Mouse (Mus musculus) cerebellum, adult 18-20 months (tissue): ENCODE data around the gene Snx10.
A peak's percentile ranks its signal among the peaks of the same experiment; 100 is the strongest.

ENCODE experiments used
- DNase-seq, 2 experiments: peaks; one replicate each; pipeline ENCODE4 v3.0.0; 2021

The Snx10 gene

GRCm38 (mm10) chr6:51591844-51592243 is 68.1 kb downstream of the Snx10 start:
- no peak for DNase-seq

- DNase-seq: peak; percentile 95 to 98
Observed at GRCm38 (mm10) chr6:51592356-51593115, 68.8 kb downstream of the Snx10 start.

DNA sequence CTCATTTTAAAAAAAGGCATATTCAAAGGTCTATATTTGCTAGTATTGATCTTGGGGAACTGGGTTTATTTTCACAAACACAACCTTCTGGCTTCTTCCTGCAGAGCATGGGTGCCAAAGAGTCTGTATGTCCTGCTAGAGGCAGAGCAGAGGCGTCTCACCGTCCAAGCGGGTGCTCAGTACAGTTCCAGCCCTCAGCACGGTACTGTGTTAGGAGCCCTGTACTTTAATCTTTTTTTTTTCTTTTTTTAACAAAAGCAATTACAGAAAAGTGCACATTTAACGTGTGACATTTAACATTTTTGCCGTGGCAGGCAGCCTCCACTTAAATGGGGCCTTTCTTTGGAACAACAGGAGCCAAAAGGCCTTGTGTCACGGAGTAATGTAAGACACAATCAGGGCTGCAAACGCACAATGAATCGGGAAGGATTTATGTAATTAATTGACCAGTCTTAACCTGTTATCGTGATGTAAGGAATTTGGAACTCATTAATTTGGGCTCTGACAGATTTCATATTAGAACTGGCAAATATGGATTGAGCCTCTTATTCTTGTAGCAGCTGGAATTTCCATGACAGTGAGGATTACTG is 69.8 kb downstream of the Snx10 start:
- DNase-seq: peak in 1 of 2 experiments; percentile 39

DNA sequence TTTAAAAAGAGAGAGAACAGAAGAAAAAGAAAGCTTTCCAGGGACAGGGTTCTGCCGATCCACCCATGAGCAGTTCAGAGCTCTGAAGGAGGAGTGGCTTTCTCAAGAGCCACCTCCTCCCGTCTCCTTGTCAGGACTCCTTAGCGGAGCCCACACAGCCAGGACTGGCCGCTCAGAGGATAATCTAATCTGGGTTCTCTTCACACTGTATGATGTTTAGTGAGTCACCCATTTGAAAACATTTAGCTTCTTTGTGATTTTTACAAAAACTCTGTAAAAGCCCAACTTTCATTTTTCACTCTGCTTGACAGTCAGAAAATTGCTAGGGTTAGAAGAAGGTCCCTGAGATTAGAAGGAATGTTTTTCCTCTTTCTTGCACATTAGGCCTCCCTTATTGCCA is 70.8 kb downstream of the Snx10 start:
- DNase-seq: no peak

GRCm38 (mm10) chr6:51598058-51598457 is 74.4 kb downstream of the Snx10 start:
- DNase-seq: no peak

DNA sequence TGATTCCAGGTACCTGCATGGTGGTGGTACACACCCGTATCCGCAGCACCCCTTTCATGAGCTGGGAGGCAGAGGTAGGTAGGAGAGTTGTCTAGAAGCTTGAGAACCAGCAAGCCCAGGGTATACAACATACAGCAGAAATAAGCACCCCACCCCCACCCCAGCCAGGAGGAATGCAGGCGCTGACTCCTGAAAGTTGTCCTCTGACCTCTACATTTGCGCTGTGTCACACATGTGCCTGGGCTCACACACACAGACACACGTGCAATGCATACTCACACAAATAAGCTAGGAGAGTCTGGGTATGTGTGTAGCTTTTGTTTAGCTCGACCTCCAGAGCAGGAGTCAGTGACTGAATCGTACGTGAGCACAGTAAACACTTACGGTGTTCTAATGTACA is 76.7 kb downstream of the Snx10 start:
- DNase-seq: no peak

DNA sequence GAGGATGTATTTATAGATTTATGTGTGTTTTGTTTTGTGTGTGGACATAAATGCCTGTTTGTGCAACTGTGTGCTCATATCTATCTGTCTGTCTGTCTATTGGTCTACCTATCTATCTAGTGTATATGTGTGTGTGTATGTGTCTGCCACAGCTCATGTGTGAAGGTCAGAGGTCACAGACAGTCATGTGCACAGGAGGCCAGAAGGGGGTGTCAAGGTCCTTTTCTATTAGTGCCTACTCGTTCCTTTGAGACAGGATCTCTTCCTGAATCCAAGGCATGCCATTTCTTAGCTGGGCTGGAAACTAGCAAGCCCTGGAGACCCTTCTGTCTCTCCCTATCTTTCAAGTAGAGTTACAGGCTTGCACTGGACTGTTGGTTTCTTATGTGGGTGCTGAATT is 78.6 kb downstream of the Snx10 start:
- no peak for DNase-seq

GRCm38 (mm10) chr6:51603691-51604090 is 80.0 kb downstream of the Snx10 start:
- no peak for DNase-seq

GRCm38 (mm10) chr6:51606245-51606644 is 82.5 kb downstream of the Snx10 start:
- no peak for DNase-seq

DNA sequence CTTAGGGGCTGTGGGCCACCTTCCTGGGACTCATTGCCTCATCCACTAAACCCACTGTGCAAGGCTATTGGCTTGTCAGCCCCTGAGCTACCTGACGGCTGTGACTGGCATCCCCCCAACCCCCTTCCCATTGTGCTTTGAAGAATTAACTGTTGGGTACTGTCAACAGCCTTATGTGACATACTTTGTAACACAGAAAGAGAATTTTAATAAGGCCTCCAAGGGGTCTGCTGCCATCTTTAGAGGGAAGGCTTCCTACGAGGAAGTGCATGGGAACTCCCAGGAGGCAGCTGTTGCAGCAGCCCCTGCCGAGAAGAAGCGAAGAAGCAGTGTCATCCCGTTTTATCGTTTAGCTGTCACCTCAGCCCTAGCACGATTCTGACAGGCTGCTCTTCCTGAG is 83.1 kb downstream of the Snx10 start:
- DNase-seq: no peak

- DNase-seq: no peak
Observed at GRCm38 (mm10) chr6:51611621-51612020, 87.9 kb downstream of the Snx10 start.

DNA sequence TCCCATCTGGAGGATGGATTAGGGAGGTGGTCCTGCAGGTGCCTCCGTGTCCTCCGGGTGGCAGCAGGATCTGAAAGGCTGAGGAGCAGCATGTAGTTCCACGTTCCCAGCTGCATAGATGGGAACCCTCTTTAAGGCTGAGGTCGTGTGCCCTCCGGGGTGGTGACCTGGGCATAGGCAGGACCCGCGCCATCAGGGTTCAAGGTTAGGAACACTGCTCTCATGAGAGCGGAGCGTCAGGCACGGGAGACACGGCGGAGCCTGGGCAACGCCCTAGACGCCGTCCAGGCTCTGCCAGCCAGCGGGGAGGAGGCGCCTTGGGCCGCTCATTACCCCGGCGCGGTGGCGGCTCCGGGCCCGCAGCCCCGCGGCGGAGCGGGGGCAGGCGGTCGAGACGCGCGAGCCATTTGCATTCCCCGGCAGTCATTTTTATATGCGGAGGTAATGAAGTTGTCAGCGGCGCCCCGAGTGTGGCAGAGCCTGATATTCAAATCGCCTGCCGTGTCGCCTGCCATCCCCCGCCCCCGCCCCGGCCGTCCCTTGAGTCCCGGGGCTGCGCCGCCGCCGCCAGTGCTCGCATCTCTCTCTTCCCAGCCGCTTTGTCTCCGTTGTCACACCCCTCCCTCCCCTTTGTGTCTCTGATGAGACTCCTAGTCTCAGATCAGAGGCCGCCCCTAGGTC is 88.8 kb downstream of the Snx10 start:
- peak; percentile 76 for DNase-seq

DNA sequence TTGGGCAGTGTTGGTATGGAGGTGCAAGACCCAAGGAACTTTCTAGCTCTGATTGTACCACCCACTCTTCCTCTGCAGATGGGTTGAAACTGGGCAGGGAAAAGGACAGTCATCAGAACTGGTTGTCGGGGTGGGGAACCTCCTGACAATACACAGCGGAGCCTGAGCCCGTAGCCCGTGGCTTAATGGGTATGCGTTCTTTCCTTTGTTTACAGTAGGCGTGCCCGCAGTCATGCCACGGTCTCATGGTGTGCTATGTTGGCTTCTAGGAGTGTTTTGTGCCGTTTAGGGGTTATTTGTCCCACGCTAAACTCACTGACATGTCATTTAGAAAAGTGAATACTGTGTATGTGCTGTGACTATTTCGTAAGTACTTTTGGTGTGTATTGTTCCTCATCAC is 90.0 kb downstream of the Snx10 start:
- DNase-seq: no peak

- DNase-seq: no peak
Observed at GRCm38 (mm10) chr6:51626843-51627242, 103.1 kb downstream of the Snx10 start.

DNA sequence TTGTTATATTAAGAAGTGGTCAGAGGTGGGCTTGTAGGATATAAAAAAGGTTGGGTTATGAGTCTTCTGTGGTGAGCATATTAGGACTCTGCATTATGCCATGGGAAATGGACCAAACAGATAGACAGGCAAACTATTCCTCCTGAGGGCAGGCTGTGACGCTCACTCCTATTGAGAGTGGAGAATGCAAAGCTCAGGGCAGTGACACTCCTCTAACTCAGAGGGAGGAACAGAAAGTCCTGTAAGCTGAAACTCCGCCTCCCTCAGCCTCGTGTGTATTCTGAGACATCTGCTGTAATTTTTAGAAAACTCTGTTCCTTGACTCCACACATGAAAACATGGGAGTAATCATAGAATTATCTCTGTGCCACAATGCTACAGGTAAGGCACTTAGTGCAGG is 106.0 kb downstream of the Snx10 start:
- no peak for DNase-seq

DNA sequence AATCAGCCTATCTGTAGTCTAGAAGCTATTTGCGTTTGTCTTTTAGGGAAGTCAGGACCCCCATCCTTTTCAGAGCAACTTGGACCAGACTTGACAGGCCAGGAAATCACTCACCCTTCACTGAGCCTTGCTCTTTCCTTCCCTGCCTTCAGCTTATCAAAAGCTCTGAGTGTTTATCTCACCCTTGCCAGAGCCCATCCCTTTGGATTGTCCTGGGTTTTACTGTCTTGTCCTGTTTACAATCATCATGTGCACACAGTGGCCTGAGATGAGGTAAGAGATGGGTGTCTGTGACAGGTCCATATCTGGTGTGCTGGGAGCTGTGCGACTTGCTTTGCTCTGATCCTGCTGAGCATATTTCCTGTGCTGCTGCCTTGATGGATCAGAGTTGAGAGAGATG is 106.5 kb downstream of the Snx10 start:
- DNase-seq: no peak

DNA sequence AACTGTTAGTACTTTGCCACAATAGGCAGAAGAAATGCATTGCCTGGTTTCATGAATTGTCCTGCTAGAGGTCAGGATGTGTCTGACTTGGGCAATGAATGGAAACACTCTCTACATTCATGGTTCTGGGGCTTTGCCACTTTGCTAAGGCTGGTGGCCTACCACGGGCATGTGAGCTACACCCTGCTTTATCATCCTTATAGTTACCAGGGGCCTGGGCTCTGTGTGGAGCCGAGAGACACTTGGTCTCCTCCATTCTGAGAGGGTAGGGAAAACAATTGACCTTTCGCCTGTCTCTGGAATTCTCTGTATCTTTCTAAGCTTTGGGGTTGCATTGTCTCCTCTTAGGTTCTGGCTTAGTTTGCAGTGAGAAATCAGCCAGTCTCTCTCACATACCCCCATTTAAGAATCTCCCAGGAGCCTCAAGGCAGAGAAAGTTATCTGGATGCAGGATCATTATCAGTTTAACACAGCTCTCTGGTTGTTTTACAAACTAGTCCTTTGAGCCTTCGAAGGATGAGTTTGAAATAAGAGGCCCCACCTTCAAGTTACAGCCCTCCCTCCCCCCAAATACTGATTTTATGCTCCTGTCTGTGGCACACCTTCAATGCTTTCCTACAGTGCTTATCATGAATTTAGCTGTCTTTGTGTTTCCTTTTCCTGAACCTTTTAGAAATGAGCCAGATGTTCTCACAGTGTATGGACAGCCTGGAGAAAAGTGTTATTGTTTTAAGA is 109.4 kb downstream of the Snx10 start:
- no peak for DNase-seq

- no peak for DNase-seq
Observed at GRCm38 (mm10) chr6:51633663-51634362, 110.1 kb downstream of the Snx10 start.

DNA sequence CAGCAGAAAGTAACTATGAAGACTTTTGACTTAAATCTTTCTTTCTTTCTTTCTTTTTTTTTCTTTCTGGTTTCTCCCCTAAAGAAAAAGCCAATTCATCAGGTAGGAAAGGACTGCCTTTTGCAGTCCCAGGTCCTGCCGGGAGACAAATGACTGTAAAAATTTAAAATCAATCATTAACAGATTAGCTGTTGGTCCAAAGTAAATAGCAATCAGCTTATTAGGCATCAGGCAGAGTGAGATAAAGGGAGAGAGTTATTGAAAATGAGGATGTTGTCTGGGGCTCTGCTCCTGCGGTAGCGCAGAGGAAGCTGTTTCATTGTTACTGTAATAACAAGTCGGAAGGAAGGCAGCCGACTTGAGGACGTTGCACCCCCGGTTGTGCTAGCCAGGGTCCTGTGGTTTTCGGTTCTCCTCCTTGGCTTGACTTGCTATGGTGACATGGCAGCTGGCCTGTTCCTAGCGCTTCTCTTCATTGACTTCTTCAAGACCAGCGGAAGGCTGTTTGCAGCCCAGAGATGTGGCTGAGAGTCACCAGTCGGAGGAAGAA is 112.4 kb downstream of the Snx10 start:
- DNase-seq: no peak
